In genomic region chr2:75528706-75529105, GRCm38 (mm10) we compare ENCODE assay signal across 25 mouse cellular contexts.
"Had no signal": no experiment of that assay in that cellular context is flagged by ENCODE, and none has a peak within 500 bp of the region (broad histone marks: within the 10 kb centered on the region; RNA-seq: fewer than 3 reads in every experiment).

No protein-coding gene starts in this region.

- H3K4me1 ChIP-seq: heart, embryonic 13.5 days; heart, embryonic 15.5 days; hindbrain, embryonic 10.5 days; hindbrain, embryonic 12.5 days; intestine, embryonic 15.5 days; limb, embryonic 12.5 days; liver, embryonic 13.5 days had no signal

- H3K27ac ChIP-seq: gastrocnemius, adult 2 months; heart, adult 2 months; heart, embryonic 13.5 days; heart, embryonic 15.5 days; hindbrain, embryonic 10.5 days; hindbrain, embryonic 12.5 days; hindbrain, embryonic 14.5 days; intestine, embryonic 15.5 days; layer of hippocampus, adult 2 months; left cerebral cortex, adult 2 months; limb, embryonic 10.5 days; limb, embryonic 12.5 days; liver, embryonic 13.5 days had no signal

- H3K4me2 ChIP-seq: heart, embryonic 11.5 days; heart, embryonic 13.5 days; heart, embryonic 15.5 days; hindbrain, embryonic 12.5 days; hindbrain, embryonic 14.5 days; intestine, embryonic 15.5 days; limb, embryonic 12.5 days; liver, embryonic 13.5 days had no signal

- H3K27me3 ChIP-seq: heart, embryonic 13.5 days; heart, embryonic 15.5 days; hindbrain, embryonic 12.5 days; intestine, embryonic 15.5 days; limb, embryonic 12.5 days; liver, embryonic 13.5 days had no signal

- H3K9me3 ChIP-seq: heart, embryonic 15.5 days; hindbrain, embryonic 10.5 days; hindbrain, embryonic 12.5 days; intestine, embryonic 15.5 days; limb, embryonic 10.5 days; limb, embryonic 12.5 days; liver, embryonic 13.5 days had no signal

- H3K36me3 ChIP-seq: heart, embryonic 13.5 days; heart, embryonic 15.5 days; hindbrain, embryonic 10.5 days; hindbrain, embryonic 12.5 days; intestine, embryonic 15.5 days; limb, embryonic 10.5 days; limb, embryonic 12.5 days; liver, embryonic 13.5 days had no signal

- DNase-seq: gastrocnemius, adult 2 months; gastrocnemius, postnatal 10 days; gastrocnemius, postnatal 25 days; heart, adult 2 months; heart, postnatal 4 days; kidney, adult 18-20 months; kidney, adult 8-10 months; kidney, postnatal 10 days; kidney, postnatal 25 days; kidney, postnatal 4 days; liver, embryonic 13.5 days had no signal

- ATAC-seq: hindbrain, embryonic 16.5 days; inflammation-experienced regulatory T-cells, adult 6 months; intestine, embryonic 15.5 days; intestine, postnatal 0 days had no signal

- H3K9ac ChIP-seq: heart, embryonic 13.5 days; heart, embryonic 15.5 days; hindbrain, embryonic 12.5 days; hindbrain, embryonic 14.5 days; intestine, embryonic 15.5 days; limb, embryonic 12.5 days; liver, embryonic 13.5 days had no signal

- H3K4me3 ChIP-seq: gastrocnemius, adult 2 months; heart, adult 2 months; heart, embryonic 13.5 days; heart, embryonic 15.5 days; hindbrain, embryonic 10.5 days; hindbrain, embryonic 12.5 days; intestine, embryonic 15.5 days; layer of hippocampus, adult 2 months; left cerebral cortex, adult 2 months; limb, embryonic 10.5 days; limb, embryonic 12.5 days; liver, embryonic 13.5 days had no signal
